Mouse (Mus musculus): ENCODE measurements at regions not wholly inside any gene's neighbourhood (a gene's known extent, or its start where the extent isn't known, plus 50 kb on each side); places are given as distances from the start of the nearest gene placed in this dataset.

- no peaks in the 10 kb centered on the region for H3K36me3 ChIP-seq (ENCODE audit: poor library complexity, severe bottlenecking)
- H3K9me3 ChIP-seq (replicated peaks) = no peaks in the 10 kb centered on the region
- H3K4me2 ChIP-seq = no peak overlapping the region
- 56% methylated on average over 2 of the region's 2 CpGs for WGBS
- no peaks in the 10 kb centered on the region for H3K27me3 ChIP-seq
- H3K27ac ChIP-seq = no peak overlapping the region
- H3K4me1 ChIP-seq = no peaks in the 10 kb centered on the region
- no peak overlapping the region for H3K9ac ChIP-seq
- no peak overlapping the region for H3K4me3 ChIP-seq
- ATAC-seq = peak; percentile 70
Observed at GRCm38 (mm10) chr2:67332211-67332610, 81.3 kb upstream of the Gm21830 start.

- no peak overlapping the region for H3K27ac ChIP-seq
- WGBS = 40% methylated on average over 5 of the region's 5 CpGs
- H3K4me1 ChIP-seq = peaks cover 5% of the 10 kb centered on the region; the same call in 1 of the 2 replicates
- 0 out of 2 replicates have a peak overlapping the region, but pooled peaks have one; percentile 5 for H3K4me2 ChIP-seq
- H3K9me3 ChIP-seq (replicated peaks) = no peaks in the 10 kb centered on the region
- no peak overlapping the region for H3K9ac ChIP-seq
- H3K27me3 ChIP-seq = no peaks in the 10 kb centered on the region
- no peak overlapping the region for H3K4me3 ChIP-seq
- no peaks in the 10 kb centered on the region for H3K36me3 ChIP-seq (ENCODE audit: poor library complexity, severe bottlenecking)
- ATAC-seq = no peak
Observed at GRCm38 (mm10) chr2:67344711-67345110, 68.8 kb upstream of the Gm21830 start.

Measured in forebrain, embryonic 13.5 days (tissue).